Mouse (Mus musculus) embryonic facial prominence, embryonic 12.5 days (tissue): Measurements from ENCODE around the gene Nrcam. TPM values are rescaled to one million over a fixed set of nuclear protein-coding genes. Genes with fewer than 3 reads are reported as not detected.

ENCODE experiments used
- ATAC-seq: fragments of 200-750 bp; cut with Nextera tagmentation; 2 replicates; pipeline ENCODE4 v1.8.0; 2017; ENCODE audit not compliant: insufficient number of reproducible peaks, insufficient read depth, low FRiP score, low TSS enrichment
- H3K27ac ChIP-seq: fragments of 300-500 bp; sonication (generic); 2 replicates; pipeline ENCODE4 v1.5.1; 2016; ENCODE audit warnings: mild to moderate bottlenecking
- H3K27me3 ChIP-seq: fragments of 300-500 bp; sonication (generic); 2 replicates; pipeline ENCODE4 v1.6.1; 2016; ENCODE audit warnings: mild to moderate bottlenecking, moderate library complexity
- H3K36me3 ChIP-seq: fragments of 300-500 bp; sonication (generic); 2 replicates; pipeline ENCODE4 v1.6.1; 2016; ENCODE audit warnings: mild to moderate bottlenecking
- H3K4me1 ChIP-seq: fragments of 300-500 bp; sonication (generic); 2 replicates; pipeline ENCODE4 v1.6.1; 2016
- H3K4me2 ChIP-seq: fragments of 300-500 bp; sonication (generic); replicated peaks from 2 replicates; pipeline ENCODE4 v1.6.1; 2016; ENCODE audit warnings: mild to moderate bottlenecking, moderate library complexity
- H3K4me3 ChIP-seq: fragments of 300-500 bp; sonication (generic); 2 replicates; pipeline ENCODE4 v1.5.1; 2016; ENCODE audit warnings: mild to moderate bottlenecking
- H3K9ac ChIP-seq: fragments of 300-500 bp; sonication (generic); 2 replicates; pipeline ENCODE4 v1.6.1; 2016; ENCODE audit warnings: mild to moderate bottlenecking, moderate library complexity
- H3K9me3 ChIP-seq: fragments of 300-500 bp; sonication (generic); 2 replicates; pipeline ENCODE4 v1.6.1; 2016; ENCODE audit warnings: mild to moderate bottlenecking, moderate library complexity
- WGBS: fragments of 180-500 bp; shearing (Covaris S2); methylation state at CpG from one replicate; pipeline ENCODE4 v1.1.7; 2016; 5-methylcytosine and 5-hydroxymethylcytosine counted together
- polyA plus RNA-seq: library from polyadenylated mRNA; unstranded; fragments of >200 nt; fragmentation: Nextera tagmentation; extraction: Ambion mirVana; gene quantifications from 2 replicates; pipeline ENCODE4 v1.2.1, GENCODE M21; 2016

The Nrcam gene
- polyA plus RNA-seq, 1 experiment from 2014 or later: 9.5 TPM

GRCm38 (mm10) chr12:44403731-44404424, 75.2 kb downstream of the Nrcam start:
- Histone ChIP-seq H3K4me1 (no peaks in the 10 kb centered on the region), H3K27ac (no peak overlapping the region), H3K4me3 (no peak overlapping the region), H3K9ac (no peak overlapping the region), H3K36me3 (no peaks in the 10 kb centered on the region), H3K27me3 (no peaks in the 10 kb centered on the region), H3K9me3 (no peaks in the 10 kb centered on the region), H3K4me2 (no peak overlapping the region)
- WGBS: 27% methylated on average over 3 of the region's 3 CpGs
- ATAC-seq: no peak

- Histone ChIP-seq H3K4me3 (no peak overlapping the region), H3K27ac (no peak overlapping the region), H3K27me3 (no peaks in the 10 kb centered on the region), H3K9me3 (no peaks in the 10 kb centered on the region), H3K4me2 (no peak overlapping the region), H3K36me3 (no peaks in the 10 kb centered on the region), H3K9ac (no peak overlapping the region), H3K4me1 (no peaks in the 10 kb centered on the region)
- ATAC-seq: no peak
- WGBS: 85% methylated on average over 4 of the region's 4 CpGs
Measured at GRCm38 (mm10) chr12:44409786-44410185, 81.1 kb downstream of the Nrcam start.

- ATAC-seq: no peak
- WGBS: 80% methylated on average over 3 of the region's 3 CpGs
- Histone ChIP-seq H3K36me3 (no peaks in the 10 kb centered on the region), H3K4me1 (no peaks in the 10 kb centered on the region), H3K4me2 (no peak overlapping the region), H3K9me3 (no peaks in the 10 kb centered on the region), H3K27ac (no peak overlapping the region), H3K9ac (no peak overlapping the region), H3K27me3 (no peaks in the 10 kb centered on the region), H3K4me3 (no peak overlapping the region)
Measured at GRCm38 (mm10) chr12:44411031-44411430, 82.3 kb downstream of the Nrcam start.

- Histone ChIP-seq H3K27ac (no peak overlapping the region), H3K9me3 (no peaks in the 10 kb centered on the region), H3K4me3 (no peak overlapping the region), H3K36me3 (no peaks in the 10 kb centered on the region), H3K4me1 (no peaks in the 10 kb centered on the region), H3K4me2 (no peak overlapping the region), H3K27me3 (no peaks in the 10 kb centered on the region), H3K9ac (no peak overlapping the region)
- ATAC-seq: peak; percentile 28; the same call in 1 of the 2 replicates
- whole genome bisulfite sequencing: 48% methylated on average over 4 of the region's 4 CpGs
Measured at GRCm38 (mm10) chr12:44422154-44422866, 93.6 kb downstream of the Nrcam start.

- no peak overlapping the region for H3K9ac ChIP-seq
- no peaks in the 10 kb centered on the region for H3K4me1 ChIP-seq
- ATAC-seq: no peak
- H3K4me3 ChIP-seq: no peak overlapping the region
- WGBS: 83% methylated on average over 4 of the region's 4 CpGs
- H3K36me3 ChIP-seq: no peaks in the 10 kb centered on the region
- no peaks in the 10 kb centered on the region for H3K27me3 ChIP-seq
- no peaks in the 10 kb centered on the region for H3K9me3 ChIP-seq
- no peak overlapping the region for H3K27ac ChIP-seq
- H3K4me2 ChIP-seq: no peak overlapping the region
Measured at GRCm38 (mm10) chr12:44422867-44423255, 94.2 kb downstream of the Nrcam start.

- H3K9me3 ChIP-seq: no peaks in the 10 kb centered on the region
Measured at GRCm38 (mm10) chr12:44424011-44424410, 95.3 kb downstream of the Nrcam start.

GRCm38 (mm10) chr12:44425040-44425439, 96.4 kb downstream of the Nrcam start:
- no peaks in the 10 kb centered on the region for H3K9me3 ChIP-seq
- H3K4me1 ChIP-seq: no peaks in the 10 kb centered on the region
- no peak overlapping the region for H3K9ac ChIP-seq
- no peaks in the 10 kb centered on the region for H3K27me3 ChIP-seq
- WGBS: 5% methylated on average over 6 of the region's 6 CpGs
- no peak overlapping the region for H3K4me2 ChIP-seq
- no peaks in the 10 kb centered on the region for H3K36me3 ChIP-seq
- no peak for ATAC-seq
- H3K27ac ChIP-seq: no peak overlapping the region
- no peak overlapping the region for H3K4me3 ChIP-seq

More at GRCm38 (mm10) chr12:44424011-44424410, 95.3 kb downstream of the Nrcam start:
- H3K36me3 ChIP-seq: no peaks in the 10 kb centered on the region
- H3K4me2 ChIP-seq: no peak overlapping the region
- no peaks in the 10 kb centered on the region for H3K4me1 ChIP-seq
- H3K9ac ChIP-seq: no peak overlapping the region
- 86% methylated on average over 3 of the region's 3 CpGs for WGBS
- no peak overlapping the region for H3K4me3 ChIP-seq
- no peaks in the 10 kb centered on the region for H3K27me3 ChIP-seq
- ATAC-seq: no peak
- H3K27ac ChIP-seq: no peak overlapping the region

GRCm38 (mm10) chr12:44430335-44430734, 101.7 kb downstream of the Nrcam start:
- Histone ChIP-seq H3K4me3 (no peak overlapping the region), H3K4me2 (no peak overlapping the region), H3K27ac (no peak overlapping the region), H3K27me3 (no peaks in the 10 kb centered on the region), H3K9ac (no peak overlapping the region), H3K36me3 (no peaks in the 10 kb centered on the region), H3K9me3 (no peaks in the 10 kb centered on the region), H3K4me1 (no peaks in the 10 kb centered on the region)
- WGBS: 83% methylated on average over 6 of the region's 6 CpGs
- ATAC-seq: no peak

- Histone ChIP-seq H3K4me2 (no peak overlapping the region), H3K36me3 (no peaks in the 10 kb centered on the region), H3K4me3 (no peak overlapping the region), H3K4me1 (no peaks in the 10 kb centered on the region), H3K27me3 (no peaks in the 10 kb centered on the region), H3K9me3 (no peaks in the 10 kb centered on the region), H3K9ac (no peak overlapping the region), H3K27ac (no peak overlapping the region)
- 73% methylated on average over 7 of the region's 7 CpGs for WGBS
- ATAC-seq: no peak
Measured at GRCm38 (mm10) chr12:44430996-44431395, 102.3 kb downstream of the Nrcam start.

GRCm38 (mm10) chr12:44432727-44433126, 104.0 kb downstream of the Nrcam start:
- no peaks in the 10 kb centered on the region for H3K36me3 ChIP-seq
- H3K27ac ChIP-seq: no peak overlapping the region
- no peak overlapping the region for H3K4me2 ChIP-seq
- H3K4me3 ChIP-seq: no peak overlapping the region
- ATAC-seq: no peak
- H3K9me3 ChIP-seq: no peaks in the 10 kb centered on the region
- 92% methylated on average over 3 of the region's 3 CpGs for WGBS
- no peaks in the 10 kb centered on the region for H3K4me1 ChIP-seq
- H3K9ac ChIP-seq: no peak overlapping the region
- H3K27me3 ChIP-seq: no peaks in the 10 kb centered on the region

- no peak for ATAC-seq
- 52% methylated on average over 13 of the region's 13 CpGs for WGBS
- peaks cover 3% of the 10 kb centered on the region; the same call in 1 of the 2 replicates for H3K4me1 ChIP-seq
Measured at GRCm38 (mm10) chr12:44437046-44437827, 108.6 kb downstream of the Nrcam start.

More at GRCm38 (mm10) chr12:44437046-44437827, 108.6 kb downstream of the Nrcam start:
- Histone ChIP-seq H3K27ac (no peak overlapping the region), H3K4me3 (no peak overlapping the region), H3K4me2 (no peak overlapping the region), H3K9ac (no peak overlapping the region), H3K27me3 (no peaks in the 10 kb centered on the region), H3K9me3 (no peaks in the 10 kb centered on the region), H3K36me3 (no peaks in the 10 kb centered on the region)
